Mouse (Mus musculus): ENCODE data around the gene Gnptab. TPM values are rescaled to one million over a fixed set of nuclear protein-coding genes. Genes with fewer than 3 reads are reported as not detected.

The Gnptab gene
- polyA plus RNA-seq, 1 experiment from 2014 or later, result 26.7 TPM

- Histone ChIP-seq H3K27ac (ENCODE audit: low read depth, low read length) (no peak overlapping the region), H3K4me3 (ENCODE audit: low read depth, low read length) (no peak overlapping the region), H3K4me1 (ENCODE audit: control insufficient read depth, insufficient read depth, low read length) (peaks cover 1% of the 10 kb centered on the region; the same call in 1 of the 2 replicates), H3K9me3 (ENCODE audit: control insufficient read depth, low read length) (no peaks in the 10 kb centered on the region), H3K9ac (replicated peaks; ENCODE audit: low read depth, low read length) (no peak overlapping the region), H3K27me3 (ENCODE audit: control insufficient read depth, insufficient read depth, low read length) (no peaks in the 10 kb centered on the region), H3K36me3 (ENCODE audit: control insufficient read depth, insufficient read depth, low read length) (no peaks in the 10 kb centered on the region), H3K4me2 (ENCODE audit: low read depth, low read length) (no peak overlapping the region)
- 72% methylated on average over 5 of the region's 5 CpGs for WGBS
- no peak for ATAC-seq (ENCODE audit: low read depth)
Measured at GRCm38 (mm10) chr10:88351411-88352103, 27.4 kb upstream of the Gnptab start.

GRCm38 (mm10) chr10:88352549-88352948 lies 26.4 kb upstream of the Gnptab start:
- Histone ChIP-seq H3K9me3 (ENCODE audit: control insufficient read depth, low read length) (no peaks in the 10 kb centered on the region), H3K27ac (ENCODE audit: low read depth, low read length) (no peak overlapping the region), H3K27me3 (ENCODE audit: control insufficient read depth, insufficient read depth, low read length) (no peaks in the 10 kb centered on the region), H3K4me3 (ENCODE audit: low read depth, low read length) (no peak overlapping the region), H3K4me1 (ENCODE audit: control insufficient read depth, insufficient read depth, low read length) (peaks cover 5% of the 10 kb centered on the region; the same call in 1 of the 2 replicates), H3K36me3 (ENCODE audit: control insufficient read depth, insufficient read depth, low read length) (no peaks in the 10 kb centered on the region), H3K4me2 (ENCODE audit: low read depth, low read length) (no peak overlapping the region), H3K9ac (replicated peaks; ENCODE audit: low read depth, low read length) (no peak overlapping the region)
- no peak for ATAC-seq (ENCODE audit: low read depth)
- 100% methylated on average over 2 of the region's 2 CpGs for WGBS

GRCm38 (mm10) chr10:88354599-88354998 lies 24.3 kb upstream of the Gnptab start:
- Histone ChIP-seq H3K4me3 (ENCODE audit: low read depth, low read length) (no peak overlapping the region), H3K27me3 (ENCODE audit: control insufficient read depth, insufficient read depth, low read length) (no peaks in the 10 kb centered on the region), H3K36me3 (ENCODE audit: control insufficient read depth, insufficient read depth, low read length) (no peaks in the 10 kb centered on the region), H3K9me3 (ENCODE audit: control insufficient read depth, low read length) (no peaks in the 10 kb centered on the region), H3K9ac (replicated peaks; ENCODE audit: low read depth, low read length) (no peak overlapping the region), H3K4me2 (ENCODE audit: low read depth, low read length) (no peak overlapping the region), H3K27ac (ENCODE audit: low read depth, low read length) (no peak overlapping the region), H3K4me1 (ENCODE audit: control insufficient read depth, insufficient read depth, low read length) (peaks cover 5% of the 10 kb centered on the region; the same call in 1 of the 2 replicates)
- no peak for ATAC-seq (ENCODE audit: low read depth)
- 70% methylated on average over 5 of the region's 5 CpGs for WGBS

- Histone ChIP-seq H3K9me3 (ENCODE audit: control insufficient read depth, low read length) (no peaks in the 10 kb centered on the region), H3K36me3 (ENCODE audit: control insufficient read depth, insufficient read depth, low read length) (no peaks in the 10 kb centered on the region), H3K4me1 (ENCODE audit: control insufficient read depth, insufficient read depth, low read length) (peaks cover 5% of the 10 kb centered on the region; the same call in 1 of the 2 replicates), H3K9ac (replicated peaks; ENCODE audit: low read depth, low read length) (peak overlapping the region; percentile 55), H3K27me3 (ENCODE audit: control insufficient read depth, insufficient read depth, low read length) (no peaks in the 10 kb centered on the region), H3K27ac (ENCODE audit: low read depth, low read length) (no peak overlapping the region), H3K4me2 (ENCODE audit: low read depth, low read length) (peak overlapping the region; percentile 64), H3K4me3 (ENCODE audit: low read depth, low read length) (peak overlapping the region; percentile 41)
- peak; percentile 33 for ATAC-seq (ENCODE audit: low read depth)
- 7% methylated on average over 21 of the region's 21 CpGs for WGBS
Measured at GRCm38 (mm10) chr10:88356114-88356982, 22.6 kb upstream of the Gnptab start.

- H3K9me3 ChIP-seq (ENCODE audit: control insufficient read depth, low read length), result no peaks in the 10 kb centered on the region
- ATAC-seq (ENCODE audit: low read depth), result peak; percentile 80
- H3K4me2 ChIP-seq (ENCODE audit: low read depth, low read length), result peak overlapping the region; percentile 64
- peak overlapping the region; percentile 41 for H3K4me3 ChIP-seq (ENCODE audit: low read depth, low read length)
- H3K27me3 ChIP-seq (ENCODE audit: control insufficient read depth, insufficient read depth, low read length), result no peaks in the 10 kb centered on the region
- H3K36me3 ChIP-seq (ENCODE audit: control insufficient read depth, insufficient read depth, low read length), result no peaks in the 10 kb centered on the region
- H3K4me1 ChIP-seq (ENCODE audit: control insufficient read depth, insufficient read depth, low read length), result peaks cover 5% of the 10 kb centered on the region; the same call in 1 of the 2 replicates
- H3K9ac ChIP-seq (replicated peaks; ENCODE audit: low read depth, low read length), result peak overlapping the region; percentile 55
- no peak overlapping the region for H3K27ac ChIP-seq (ENCODE audit: low read depth, low read length)
- WGBS, result 3% methylated on average over 31 of the region's 47 CpGs
Measured at GRCm38 (mm10) chr10:88356983-88357559, 21.9 kb upstream of the Gnptab start.

- Histone ChIP-seq H3K9me3 (ENCODE audit: control insufficient read depth, low read length) (no peaks in the 10 kb centered on the region), H3K4me1 (ENCODE audit: control insufficient read depth, insufficient read depth, low read length) (no peaks in the 10 kb centered on the region), H3K36me3 (ENCODE audit: control insufficient read depth, insufficient read depth, low read length) (no peaks in the 10 kb centered on the region), H3K9ac (replicated peaks; ENCODE audit: low read depth, low read length) (no peak overlapping the region), H3K27ac (ENCODE audit: low read depth, low read length) (no peak overlapping the region), H3K4me3 (ENCODE audit: low read depth, low read length) (no peak overlapping the region), H3K4me2 (ENCODE audit: low read depth, low read length) (no peak overlapping the region), H3K27me3 (ENCODE audit: control insufficient read depth, insufficient read depth, low read length) (no peaks in the 10 kb centered on the region)
- ATAC-seq (ENCODE audit: low read depth), result no peak
- 77% methylated on average over 1 of the region's 1 CpGs for WGBS
Measured at GRCm38 (mm10) chr10:88362218-88362617, 16.7 kb upstream of the Gnptab start.

GRCm38 (mm10) chr10:88364221-88364620 lies 14.7 kb upstream of the Gnptab start:
- H3K9me3 ChIP-seq (ENCODE audit: control insufficient read depth, low read length), result no peaks in the 10 kb centered on the region
- no peak overlapping the region for H3K4me3 ChIP-seq (ENCODE audit: low read depth, low read length)
- H3K27ac ChIP-seq (ENCODE audit: low read depth, low read length), result no peak overlapping the region
- no peaks in the 10 kb centered on the region for H3K4me1 ChIP-seq (ENCODE audit: control insufficient read depth, insufficient read depth, low read length)
- no peak overlapping the region for H3K9ac ChIP-seq (replicated peaks; ENCODE audit: low read depth, low read length)
- WGBS, result 87% methylated on average over 3 of the region's 3 CpGs
- no peaks in the 10 kb centered on the region for H3K36me3 ChIP-seq (ENCODE audit: control insufficient read depth, insufficient read depth, low read length)
- no peaks in the 10 kb centered on the region for H3K27me3 ChIP-seq (ENCODE audit: control insufficient read depth, insufficient read depth, low read length)
- H3K4me2 ChIP-seq (ENCODE audit: low read depth, low read length), result no peak overlapping the region
- ATAC-seq (ENCODE audit: low read depth), result no peak

- ATAC-seq (ENCODE audit: low read depth), result no peak
- no peak overlapping the region for H3K4me3 ChIP-seq (ENCODE audit: low read depth, low read length)
- H3K36me3 ChIP-seq (ENCODE audit: control insufficient read depth, insufficient read depth, low read length), result no peaks in the 10 kb centered on the region
- no peak overlapping the region for H3K27ac ChIP-seq (ENCODE audit: low read depth, low read length)
- H3K9ac ChIP-seq (replicated peaks; ENCODE audit: low read depth, low read length), result no peak overlapping the region
- H3K4me2 ChIP-seq (ENCODE audit: low read depth, low read length), result no peak overlapping the region
- no peaks in the 10 kb centered on the region for H3K27me3 ChIP-seq (ENCODE audit: control insufficient read depth, insufficient read depth, low read length)
- no peaks in the 10 kb centered on the region for H3K9me3 ChIP-seq (ENCODE audit: control insufficient read depth, low read length)
- no peaks in the 10 kb centered on the region for H3K4me1 ChIP-seq (ENCODE audit: control insufficient read depth, insufficient read depth, low read length)
- WGBS, result 64% methylated on average over 4 of the region's 4 CpGs
Measured at GRCm38 (mm10) chr10:88369233-88369632, 9.7 kb upstream of the Gnptab start.

- H3K36me3 ChIP-seq (ENCODE audit: control insufficient read depth, insufficient read depth, low read length), result no peaks in the 10 kb centered on the region
- H3K4me3 ChIP-seq (ENCODE audit: low read depth, low read length), result no peak overlapping the region
- no peak overlapping the region for H3K4me2 ChIP-seq (ENCODE audit: low read depth, low read length)
- no peak for ATAC-seq (ENCODE audit: low read depth)
- H3K9me3 ChIP-seq (ENCODE audit: control insufficient read depth, low read length), result no peaks in the 10 kb centered on the region
- 5% methylated on average over 2 of the region's 2 CpGs for WGBS
- H3K27me3 ChIP-seq (ENCODE audit: control insufficient read depth, insufficient read depth, low read length), result no peaks in the 10 kb centered on the region
- H3K9ac ChIP-seq (replicated peaks; ENCODE audit: low read depth, low read length), result no peak overlapping the region
- H3K4me1 ChIP-seq (ENCODE audit: control insufficient read depth, insufficient read depth, low read length), result no peaks in the 10 kb centered on the region
- no peak overlapping the region for H3K27ac ChIP-seq (ENCODE audit: low read depth, low read length)
Measured at GRCm38 (mm10) chr10:88371793-88372192, 7.1 kb upstream of the Gnptab start.

Measured in neural tube, embryonic 14.5 days (tissue).